Mouse (Mus musculus) gastrocnemius, adult 2 months (tissue): ENCODE data around the gene Gm37240. TPM values are rescaled to one million over a fixed set of nuclear protein-coding genes. Genes with fewer than 3 reads are reported as not detected.

Source experiments
- DNase-seq: peaks from one replicate; pipeline ENCODE4 v3.0.0; 2022
- H3K27ac ChIP-seq: fragments of 200-600 bp; 2 replicates; pipeline ENCODE4 v1.8.1; 2022; ENCODE audit warnings: mild to moderate bottlenecking
- H3K4me3 ChIP-seq: fragments of 200-600 bp; 2 replicates; pipeline ENCODE4 v1.8.1; 2022; ENCODE audit warnings: mild to moderate bottlenecking, moderate library complexity
- CTCF ChIP-seq: fragments of 200-600 bp; IDR thresholded peaks from 2 replicates; pipeline ENCODE4 v1.8.1; 2022; ENCODE audit warnings: antibody characterized with exemption, mild to moderate bottlenecking, moderate library complexity
- intact Hi-C: fragments of 180-260 bp; cut with DNase I; formaldehyde crosslinking; loops from one replicate; pipeline ENCODE4 v1.15.1; 2025
- total RNA-seq, 2 experiments: library from RNA; stranded (reverse); gene quantifications; 2 replicates each; pipeline ENCODE4 v1.2.3; 2021

Gm37240 gene
- total RNA-seq, 2 experiments from 2014 or later = 34.5 to 37.4 TPM

DNA sequence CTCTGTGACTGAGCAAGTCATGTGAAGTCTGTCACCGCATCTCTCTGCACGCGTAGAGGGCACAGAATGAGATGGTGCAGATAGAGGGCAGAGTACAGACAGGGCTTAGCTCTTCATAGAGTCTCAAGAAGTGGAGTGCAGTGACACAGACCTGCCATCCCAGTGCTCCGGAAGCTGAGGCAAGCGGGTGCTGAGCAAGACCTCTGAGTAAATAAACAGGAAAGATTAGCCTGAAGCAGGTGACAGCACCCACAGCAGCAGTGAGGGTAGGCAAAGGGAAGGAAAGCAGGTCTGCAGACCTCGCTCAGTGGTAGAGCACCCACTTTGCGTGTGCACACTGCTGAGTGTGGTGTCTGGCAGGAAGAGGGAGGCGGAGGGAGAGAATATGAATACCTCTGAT lies 1205.6 kb downstream of the Gm37240 start:
- no peak overlapping the region for H3K27ac ChIP-seq
- no peak overlapping the region for H3K4me3 ChIP-seq
- intact Hi-C loops = no loop called here
- no peak for TF ChIP-seq CTCF
- DNase-seq = no peak

DNA sequence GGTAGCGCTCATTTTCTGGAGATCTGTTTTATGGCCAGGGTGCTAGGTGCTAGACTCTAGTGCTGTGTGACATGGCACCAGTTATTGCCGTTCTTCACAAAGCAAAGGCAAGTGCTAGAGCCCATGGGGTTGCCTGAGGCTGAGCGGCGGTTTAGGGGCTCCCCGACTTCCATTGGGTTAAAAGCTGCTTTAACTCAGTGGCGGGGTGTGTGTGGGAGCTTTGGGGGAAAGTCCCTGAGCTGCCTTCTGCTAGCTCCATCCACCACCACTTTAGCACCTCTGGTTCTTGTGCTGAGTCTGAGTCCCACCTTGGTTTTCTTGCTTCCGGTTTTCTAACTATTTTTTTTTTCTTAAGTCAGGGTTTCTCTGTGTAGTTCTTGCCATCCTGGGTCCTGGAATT lies 1207.3 kb downstream of the Gm37240 start:
- Histone ChIP-seq H3K27ac (no peak overlapping the region), H3K4me3 (no peak overlapping the region)
- intact Hi-C loops = no loop called here
- DNase-seq = no peak
- TF ChIP-seq CTCF = no peak

DNA sequence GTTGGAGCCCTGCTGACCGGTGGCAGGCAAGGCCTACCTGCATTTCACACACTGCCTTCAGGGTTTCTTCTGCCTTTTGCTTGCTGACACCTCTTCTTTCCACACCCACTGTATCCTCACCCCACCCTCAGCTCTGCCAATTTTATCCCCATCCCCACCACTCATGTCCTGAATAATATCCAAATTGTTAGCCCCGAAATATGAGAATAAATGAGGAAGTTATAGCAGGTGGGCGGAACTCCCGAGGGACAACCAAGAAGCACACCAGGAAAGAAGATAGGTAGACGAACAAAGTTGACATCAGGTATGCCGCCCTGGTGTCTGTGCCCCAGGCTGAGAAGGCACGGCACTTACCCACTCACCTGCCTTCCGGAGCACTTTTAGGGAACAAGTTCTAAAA lies 1207.8 kb downstream of the Gm37240 start:
- no peak for DNase-seq
- Histone ChIP-seq H3K27ac (no peak overlapping the region), H3K4me3 (no peak overlapping the region)
- intact Hi-C loops = no loop called here
- TF ChIP-seq CTCF = no peak

DNA sequence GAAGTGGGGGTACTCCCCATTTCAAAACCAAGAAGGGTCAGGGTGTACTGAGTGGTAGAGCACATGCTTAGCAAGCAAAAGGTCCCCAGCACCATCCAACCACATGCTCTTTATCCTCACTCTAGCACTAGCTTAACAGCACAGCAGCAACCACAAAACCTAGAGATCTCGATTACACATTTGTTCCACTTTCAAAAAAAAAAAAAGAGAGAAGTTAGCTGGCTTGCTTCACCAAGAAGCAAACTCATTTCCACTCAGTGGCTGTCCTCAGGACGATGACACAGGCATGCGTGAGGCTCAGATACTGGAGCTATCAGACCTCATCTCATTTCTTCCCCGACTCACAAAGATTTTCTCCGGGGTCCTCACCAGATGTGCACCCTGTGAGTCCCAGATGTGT lies 1208.4 kb downstream of the Gm37240 start:
- no peak for TF ChIP-seq CTCF
- intact Hi-C loops = no loop called here
- DNase-seq = no peak
- no peak overlapping the region for H3K27ac ChIP-seq
- no peak overlapping the region for H3K4me3 ChIP-seq

DNA sequence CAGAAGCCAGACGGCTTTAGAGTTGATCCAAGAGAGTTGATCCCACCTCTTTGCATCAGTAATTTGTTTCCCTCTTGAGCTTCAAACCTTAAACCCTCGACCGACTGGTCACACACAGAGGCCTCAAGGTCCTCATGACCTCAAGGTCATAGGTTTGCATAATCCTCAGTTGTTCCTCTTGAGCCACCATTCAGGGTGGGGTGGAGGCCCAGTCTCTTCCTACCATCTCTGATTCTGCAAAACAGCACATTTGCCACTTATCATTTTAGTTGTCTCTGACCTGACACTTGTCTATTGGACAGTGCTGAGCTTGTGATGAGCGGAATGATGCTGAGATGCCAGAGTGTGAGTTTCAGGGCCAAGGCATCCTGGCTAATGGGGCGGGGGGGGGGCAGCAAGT lies 1211.6 kb downstream of the Gm37240 start:
- no peak overlapping the region for H3K4me3 ChIP-seq
- intact Hi-C loops = no loop called here

DNA sequence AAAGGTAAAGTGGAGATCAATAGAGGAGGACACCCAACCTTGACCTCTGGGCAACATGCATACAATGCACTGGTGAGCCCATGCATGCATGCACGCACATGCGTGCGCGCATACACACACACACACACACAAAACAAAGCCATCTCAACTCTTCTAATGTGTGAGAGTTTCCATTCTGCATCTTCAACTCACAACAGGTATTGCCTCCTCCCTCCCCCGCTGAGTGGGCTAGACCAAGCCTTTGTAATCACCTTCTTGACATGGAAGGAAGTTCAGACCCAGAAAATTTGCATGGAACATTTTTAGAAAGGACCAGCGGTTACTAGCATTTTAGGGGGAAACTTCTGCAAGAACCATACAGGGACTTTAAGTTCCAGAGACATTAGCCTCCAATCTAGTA lies 1213.8 kb downstream of the Gm37240 start:
- intact Hi-C loops = no loop called here

More for the DNA sequence above, 1211.6 kb downstream of the Gm37240 start:
- TF ChIP-seq CTCF = no peak
- DNase-seq = no peak
- H3K27ac ChIP-seq = no peak overlapping the region

DNA sequence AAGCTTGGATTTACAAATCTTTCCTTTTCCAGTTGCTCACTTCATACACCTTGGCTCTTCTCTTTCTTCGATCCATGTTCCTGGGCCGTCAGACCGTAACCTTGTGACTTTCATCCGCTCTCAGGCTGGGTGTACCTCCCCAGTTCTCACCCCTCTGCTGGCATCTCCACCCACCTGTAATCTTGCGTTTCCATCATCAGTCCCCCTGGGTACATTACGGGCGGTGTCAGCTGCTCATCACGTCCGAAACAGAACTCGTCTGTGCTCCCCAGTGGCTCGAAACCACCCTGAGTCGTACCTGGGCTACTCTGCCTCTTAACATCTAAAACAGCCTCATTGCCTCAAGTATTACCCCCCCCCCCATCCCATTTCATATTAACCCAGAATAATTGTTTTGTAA lies 1215.2 kb downstream of the Gm37240 start:
- DNase-seq = no peak
- intact Hi-C loops = no loop called here
- no peak overlapping the region for H3K27ac ChIP-seq
- TF ChIP-seq CTCF = no peak
- no peak overlapping the region for H3K4me3 ChIP-seq

More for the DNA sequence above, 1213.8 kb downstream of the Gm37240 start:
- Histone ChIP-seq H3K27ac (no peak overlapping the region), H3K4me3 (no peak overlapping the region)
- no peak for TF ChIP-seq CTCF
- no peak for DNase-seq

DNA sequence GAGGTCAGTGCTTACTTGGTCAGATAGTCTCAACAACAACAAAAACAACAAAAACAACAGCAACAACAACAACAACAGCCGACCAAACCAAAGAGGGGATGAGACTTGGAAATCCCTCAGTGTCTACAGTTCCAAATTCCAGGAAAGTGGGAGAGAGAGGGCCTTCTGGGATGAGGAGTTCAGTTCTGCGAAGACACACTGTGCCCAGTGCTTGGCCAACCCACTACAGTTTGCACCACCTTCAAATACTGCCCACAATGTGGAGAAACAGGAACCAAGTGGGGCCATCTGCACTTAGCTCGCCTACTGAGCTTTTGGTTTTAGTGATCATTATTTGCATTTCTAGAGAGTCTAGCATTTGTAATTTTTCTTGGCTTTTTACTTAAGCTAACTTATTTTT lies 1218.4 kb downstream of the Gm37240 start:
- DNase-seq = no peak
- intact Hi-C loops = no loop called here
- no peak for TF ChIP-seq CTCF
- H3K4me3 ChIP-seq = no peak overlapping the region
- H3K27ac ChIP-seq = no peak overlapping the region

DNA sequence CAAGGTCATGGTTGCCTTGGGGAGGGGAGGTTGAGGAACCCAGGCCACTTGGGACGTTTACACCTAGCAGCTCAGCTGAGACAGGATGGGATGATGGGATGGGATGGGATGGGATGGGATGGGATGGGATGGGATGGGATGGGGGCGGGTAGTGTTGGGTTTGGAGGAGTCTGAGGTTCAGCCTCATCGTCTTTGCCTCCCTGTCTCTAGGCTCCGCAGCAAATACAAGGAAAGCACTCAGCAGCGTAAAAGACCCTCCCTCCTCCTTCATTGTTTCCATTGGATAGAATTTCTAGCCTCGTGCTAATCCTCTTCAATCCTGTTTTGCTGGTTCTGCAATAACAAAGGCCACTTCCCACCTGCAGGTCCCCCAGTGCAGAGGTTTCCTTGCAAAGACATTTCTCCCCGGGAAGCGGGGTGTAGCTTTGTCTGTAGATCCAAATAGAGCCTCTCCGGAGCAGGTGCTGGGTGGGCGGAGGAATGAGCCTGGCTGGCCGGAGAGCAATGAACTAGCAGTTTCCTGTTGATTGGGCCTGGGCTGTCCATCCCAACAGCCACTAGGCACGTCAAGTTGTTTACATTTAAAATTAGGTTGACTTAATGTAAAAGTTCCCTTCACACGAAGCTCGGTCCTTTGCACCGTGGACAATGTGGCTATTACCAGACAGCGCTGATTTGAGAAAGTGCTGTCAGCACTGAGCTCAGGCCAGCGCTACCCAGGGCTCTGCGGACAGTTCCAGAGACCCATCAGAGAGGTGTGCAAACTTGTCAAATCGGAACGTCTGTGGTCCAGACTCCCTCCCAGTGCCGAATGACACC lies 1221.9 kb downstream of the Gm37240 start:
- H3K4me3 ChIP-seq = peak overlapping the region; percentile 71
- TF ChIP-seq CTCF = no peak
- H3K27ac ChIP-seq = peak overlapping the region; percentile 63
- intact Hi-C loops = no loop called here
- no peak for DNase-seq

DNA sequence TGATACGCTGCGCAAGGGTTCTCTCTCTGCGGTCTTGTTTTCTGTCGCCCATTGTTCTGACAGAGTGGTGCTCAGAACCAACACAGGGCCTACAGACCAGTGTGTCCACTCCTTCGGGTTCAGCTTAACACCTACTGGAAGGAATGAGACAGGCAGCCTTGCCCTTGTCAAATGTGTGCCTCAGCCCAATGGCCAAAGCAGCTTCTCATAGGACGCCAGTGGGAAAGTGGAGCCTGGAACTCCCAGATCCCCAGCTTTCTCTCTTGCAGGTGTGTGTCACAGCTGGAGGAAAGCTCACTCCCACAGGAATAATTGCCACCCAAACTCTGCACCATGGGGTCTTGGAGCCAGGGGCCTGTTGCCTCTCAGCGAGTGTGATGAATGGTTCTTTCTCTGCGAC lies 1222.6 kb downstream of the Gm37240 start:
- Histone ChIP-seq H3K4me3 (no peak overlapping the region), H3K27ac (no peak overlapping the region)
- TF ChIP-seq CTCF = no peak
- intact Hi-C loops = no loop called here
- DNase-seq = no peak

DNA sequence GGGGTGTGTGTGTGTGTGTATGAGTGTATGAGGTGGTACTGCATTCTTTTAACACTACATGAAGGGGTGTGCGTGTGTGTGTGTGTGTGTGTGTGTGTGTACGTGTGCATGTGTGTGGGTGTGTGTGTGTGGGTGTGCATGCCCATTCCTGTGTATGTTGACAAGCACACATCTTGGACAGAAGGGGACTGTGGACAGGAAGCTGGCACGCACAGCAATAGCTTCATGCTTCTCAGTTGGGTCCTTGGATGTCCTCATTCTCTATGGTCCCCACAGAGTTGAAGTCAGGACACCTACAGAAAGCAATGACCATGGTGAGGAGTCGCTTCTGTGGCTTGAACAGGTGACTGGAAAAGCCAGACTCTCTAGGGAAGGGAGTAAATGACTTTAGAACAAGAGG lies 1223.5 kb downstream of the Gm37240 start:
- no peak for DNase-seq
- Histone ChIP-seq H3K4me3 (no peak overlapping the region), H3K27ac (no peak overlapping the region)
- TF ChIP-seq CTCF = no peak
- intact Hi-C loops = no loop called here

DNA sequence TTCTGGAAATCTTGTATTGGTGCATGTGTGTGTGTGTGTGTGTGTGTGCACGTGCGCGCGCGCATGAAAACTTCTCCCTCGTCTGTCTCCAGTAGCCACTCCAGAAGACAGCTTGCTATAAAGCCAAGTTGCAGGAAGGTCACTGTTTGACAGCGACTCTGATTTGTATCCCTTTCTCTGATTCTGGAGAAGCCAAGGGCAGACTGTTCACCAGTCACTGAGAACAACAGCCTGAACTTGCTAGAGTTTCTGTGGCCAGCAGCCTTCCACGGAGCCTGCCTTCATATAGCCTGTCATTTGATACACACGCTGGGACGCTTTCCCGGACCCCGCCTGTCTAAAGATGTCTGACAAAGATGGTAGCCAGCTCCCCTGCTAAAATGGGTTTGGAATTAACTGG lies 1224.2 kb downstream of the Gm37240 start:
- peak; percentile 79 for DNase-seq
- Histone ChIP-seq H3K27ac (peak overlapping the region; percentile 78), H3K4me3 (peak overlapping the region; percentile 64)
- intact Hi-C loops = no loop called here
- TF ChIP-seq CTCF = no peak

DNA sequence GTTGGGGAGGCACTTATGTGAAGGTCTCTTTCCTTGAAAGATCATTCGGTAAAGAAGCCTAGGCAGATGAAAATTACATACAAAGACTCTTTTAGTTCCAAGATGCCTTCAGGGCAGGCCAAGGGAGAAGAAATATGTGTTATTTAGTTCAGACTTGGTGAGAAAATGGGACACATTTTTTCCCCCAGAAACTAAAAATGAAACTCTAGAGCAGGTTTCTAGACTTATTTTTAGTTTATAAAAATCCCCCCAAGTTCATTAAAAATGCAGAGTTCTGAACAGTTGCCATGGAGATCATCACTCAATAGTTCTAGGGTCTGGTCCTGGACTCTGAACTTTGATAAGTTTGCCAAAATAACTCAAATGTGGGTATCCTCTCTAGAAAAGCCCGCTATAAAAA lies 1226.9 kb downstream of the Gm37240 start:
- no peak for DNase-seq
- intact Hi-C loops = no loop called here
- no peak for TF ChIP-seq CTCF
- H3K4me3 ChIP-seq = no peak overlapping the region
- no peak overlapping the region for H3K27ac ChIP-seq

DNA sequence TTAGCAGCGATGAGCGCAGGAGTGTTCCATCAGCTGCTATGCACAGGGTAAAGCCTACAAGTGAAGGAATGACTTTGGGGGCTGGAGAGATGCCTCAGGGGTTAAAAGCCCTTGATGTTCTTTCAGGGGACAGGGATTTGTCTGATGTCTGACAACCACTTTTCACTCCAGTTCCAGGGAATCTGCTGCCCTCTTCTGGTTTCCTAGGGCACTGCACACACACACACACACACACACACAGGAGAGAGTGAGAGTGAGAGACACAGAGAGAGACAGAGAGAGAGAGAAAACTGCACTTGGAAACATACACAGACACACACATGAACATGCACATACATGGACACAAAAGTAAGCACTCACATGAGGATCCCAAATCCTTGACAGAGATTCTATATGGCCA lies 1228.4 kb downstream of the Gm37240 start:
- intact Hi-C loops = no loop called here
- no peak overlapping the region for H3K27ac ChIP-seq
- no peak overlapping the region for H3K4me3 ChIP-seq
- no peak for DNase-seq
- TF ChIP-seq CTCF = no peak
